Mouse (Mus musculus) neural tube, embryonic 14.5 days (tissue): ENCODE measurements around the gene Fuca1. TPM values are rescaled to one million over a fixed set of nuclear protein-coding genes. Genes with fewer than 3 reads are reported as not detected.
A peak's percentile ranks its signal among the peaks of the same experiment; 100 is the strongest.

Experiments used
- ATAC-seq: fragments of 200-750 bp; cut with Nextera tagmentation; 2 replicates; pipeline ENCODE4 v1.8.0; 2017; ENCODE audit warnings: low read depth, mild to moderate bottlenecking, moderate TSS enrichment, moderate library complexity
- H3K27ac ChIP-seq: fragments of 300-500 bp; sonication (generic); 2 replicates; pipeline ENCODE4 v1.5.1; 2014; ENCODE audit warnings: low read depth, mild to moderate bottlenecking, control low read depth, low read length, moderate library complexity, mixed read lengths
- H3K27me3 ChIP-seq: fragments of 300-500 bp; sonication (generic); 2 replicates; pipeline ENCODE4 v1.6.1; 2014; ENCODE audit warnings: low read length; ENCODE audit not compliant: control insufficient read depth, insufficient read depth
- H3K36me3 ChIP-seq: fragments of 300-500 bp; sonication (generic); 2 replicates; pipeline ENCODE4 v1.6.1; 2014; ENCODE audit warnings: low read length, mixed read lengths; ENCODE audit not compliant: control insufficient read depth, insufficient read depth
- H3K4me1 ChIP-seq: fragments of 300-500 bp; sonication (generic); 2 replicates; pipeline ENCODE4 v1.6.1; 2014; ENCODE audit warnings: low read length; ENCODE audit not compliant: control insufficient read depth, insufficient read depth
- H3K4me2 ChIP-seq: fragments of 300-500 bp; sonication (generic); 2 replicates; pipeline ENCODE4 v1.6.1; 2014; ENCODE audit warnings: mild to moderate bottlenecking, low read depth, low read length, control low read depth
- H3K4me3 ChIP-seq: fragments of 300-500 bp; sonication (generic); 2 replicates; pipeline ENCODE4 v1.5.1; 2014; ENCODE audit warnings: low read depth, low read length, control low read depth, mixed read lengths
- H3K9ac ChIP-seq: fragments of 300-500 bp; sonication (generic); replicated peaks from 2 replicates; pipeline ENCODE4 v1.6.1; 2014; ENCODE audit warnings: low read depth, mild to moderate bottlenecking, control low read depth, low read length, mixed read lengths
- H3K9me3 ChIP-seq: fragments of 300-500 bp; sonication (generic); 2 replicates; pipeline ENCODE4 v1.6.1; 2016; ENCODE audit warnings: low read length; ENCODE audit not compliant: control insufficient read depth
- WGBS: fragments of 180-500 bp; shearing (Covaris S2); extraction: QIAGEN DNeasy Blood & Tissue Kit; methylation state at CpG from one replicate; pipeline ENCODE4 v1.1.7; 2014; 5-methylcytosine and 5-hydroxymethylcytosine counted together
- polyA plus RNA-seq: library from polyadenylated mRNA; unstranded; fragments of >200 nt; fragmentation: Nextera tagmentation; extraction: Ambion mirVana; gene quantifications from 2 replicates; pipeline ENCODE4 v1.2.1, GENCODE M21; 2014

Fuca1 gene
- polyA plus RNA-seq, 1 experiment from 2014 or later: 70.6 TPM

GRCm38 (mm10) chr4:135985193-135985592 is 64.7 kb downstream of the Fuca1 start:
- WGBS: 95% methylated on average over 5 of the region's 5 CpGs
- ATAC-seq: no peak
- H3K4me2 ChIP-seq: no peak overlapping the region
- 0 out of 2 replicates have a peak, but pooled peaks cover 4% of the 10 kb centered on the region for H3K36me3 ChIP-seq
- H3K27me3 ChIP-seq: no peaks in the 10 kb centered on the region
- no peak overlapping the region for H3K27ac ChIP-seq
- no peak overlapping the region for H3K4me3 ChIP-seq
- no peaks in the 10 kb centered on the region for H3K9me3 ChIP-seq
- no peak overlapping the region for H3K9ac ChIP-seq
- peaks cover 14% of the 10 kb centered on the region for H3K4me1 ChIP-seq

- no peaks in the 10 kb centered on the region for H3K27me3 ChIP-seq
- peaks cover 14% of the 10 kb centered on the region for H3K4me1 ChIP-seq
- peak overlapping the region; percentile 91 for H3K4me2 ChIP-seq
- 91% methylated on average over 7 of the region's 7 CpGs for WGBS
- H3K9ac ChIP-seq: no peak overlapping the region
- H3K36me3 ChIP-seq: 0 out of 2 replicates have a peak, but pooled peaks cover 4% of the 10 kb centered on the region
- peak overlapping the region; percentile 92 for H3K4me3 ChIP-seq
- no peaks in the 10 kb centered on the region for H3K9me3 ChIP-seq
- no peak overlapping the region for H3K27ac ChIP-seq
- no peak for ATAC-seq
Measured at GRCm38 (mm10) chr4:135985769-135986168, 65.2 kb downstream of the Fuca1 start.

- 8% methylated on average over 16 of the region's 23 CpGs for WGBS
- H3K27me3 ChIP-seq: no peaks in the 10 kb centered on the region
- H3K36me3 ChIP-seq: 0 out of 2 replicates have a peak, but pooled peaks cover 4% of the 10 kb centered on the region
- H3K9me3 ChIP-seq: no peaks in the 10 kb centered on the region
- H3K9ac ChIP-seq: peak overlapping the region; percentile 86
- no peak; the same call in 1 of the 2 replicates for ATAC-seq
- H3K4me1 ChIP-seq: peaks cover 14% of the 10 kb centered on the region
- peak overlapping the region; percentile 91 for H3K4me2 ChIP-seq
- H3K4me3 ChIP-seq: peak overlapping the region; percentile 92
- peak overlapping the region; percentile 87 for H3K27ac ChIP-seq
Measured at GRCm38 (mm10) chr4:135986301-135986942, 65.9 kb downstream of the Fuca1 start.

GRCm38 (mm10) chr4:135986943-135987710 is 66.6 kb downstream of the Fuca1 start, which contains the start of gene Pithd1:
Gene Pithd1, minus strand, starts transcription at chr4:135987264.
- peak; percentile 94 for ATAC-seq
- peak within 1 kb of the TSS; percentile 92 for H3K4me3 ChIP-seq
- no peaks in the 10 kb centered on the region for H3K27me3 ChIP-seq
- no peaks in the 10 kb centered on the region for H3K9me3 ChIP-seq
- under 1% methylated on average over 54 of the region's 81 CpGs for WGBS
- peak within 1 kb of the TSS; percentile 87 for H3K27ac ChIP-seq
- peak within 1 kb of the TSS; percentile 91 for H3K4me2 ChIP-seq
- H3K9ac ChIP-seq: peak within 1 kb of the TSS; percentile 86
- no peaks in the 10 kb centered on the region for H3K36me3 ChIP-seq
- H3K4me1 ChIP-seq: peaks cover 14% of the 10 kb centered on the region

- ATAC-seq: no peak
- H3K9ac ChIP-seq: no peak overlapping the region; the same call in 1 of the 2 replicates
- no peaks in the 10 kb centered on the region for H3K36me3 ChIP-seq
- H3K27me3 ChIP-seq: no peaks in the 10 kb centered on the region
- no peaks in the 10 kb centered on the region for H3K9me3 ChIP-seq
- peak overlapping the region; percentile 91 for H3K4me2 ChIP-seq
- peaks cover 14% of the 10 kb centered on the region for H3K4me1 ChIP-seq
- no peak overlapping the region; the same call in 1 of the 2 replicates for H3K27ac ChIP-seq
- peak overlapping the region; percentile 92; the same call in 1 of the 2 replicates for H3K4me3 ChIP-seq
- WGBS: 68% methylated on average over 9 of the region's 9 CpGs
Measured at GRCm38 (mm10) chr4:135987714-135988113, 67.2 kb downstream of the Fuca1 start.

Other genes starting within 250 kb of the Fuca1 start
- 0.32 and 0.46 TPM in 2 replicates for gene Ifnlr1, start 234.4 kb upstream of the Fuca1 start, polyA plus RNA-seq
- not detected in 2 replicates for gene Il22ra1, start 192.6 kb upstream of the Fuca1 start, polyA plus RNA-seq
- gene Myom3, start 161.0 kb upstream of the Fuca1 start, polyA plus RNA-seq: 0.08 and 0.33 TPM in 2 replicates
- gene Srsf10, start 65.0 kb upstream of the Fuca1 start, polyA plus RNA-seq: 219 and 228 TPM in 2 replicates
- gene Pnrc2, start 46.9 kb upstream of the Fuca1 start, polyA plus RNA-seq: 85.7 and 100 TPM in 2 replicates
- gene Cnr2, start 25.3 kb upstream of the Fuca1 start, polyA plus RNA-seq: 0.13 and 0.15 TPM in 2 replicates
- 58.4 and 66.1 TPM in 2 replicates for gene Hmgcl, start 25.7 kb downstream of the Fuca1 start, polyA plus RNA-seq
- 35.8 and 44.1 TPM in 2 replicates for gene Gale, start 43.0 kb downstream of the Fuca1 start, polyA plus RNA-seq
- 197 and 210 TPM in 2 replicates for gene Lypla2, start 51.9 kb downstream of the Fuca1 start, polyA plus RNA-seq
- gene Pithd1, start 66.5 kb downstream of the Fuca1 start, polyA plus RNA-seq: 73.3 and 73.6 TPM in 2 replicates
- gene Eloa, start 101.0 kb downstream of the Fuca1 start, polyA plus RNA-seq: 29.7 and 32.2 TPM in 2 replicates
- 251 and 261 TPM in 2 replicates for gene Rpl11, start 132.7 kb downstream of the Fuca1 start, polyA plus RNA-seq
- gene Id3, start 222.8 kb downstream of the Fuca1 start, polyA plus RNA-seq: 156 and 196 TPM in 2 replicates